In genomic region chr10:127521611-127522080, GRCm38 (mm10) we compare ENCODE assay signal across 7 mouse cellular contexts. TPM values are rescaled to one million over a fixed set of nuclear protein-coding genes. Genes with fewer than 3 reads are reported as not detected.
DNase-seq lines count a peak whose midpoint lies in the region; ATAC-seq and TF ChIP-seq lines count a peak whose summit lies in the region.

No protein-coding gene starts in this region.

- H3K27me3 ChIP-seq in testis, adult 2 months (ENCODE audit: control insufficient read depth, insufficient read depth, low read length): peaks cover 3% of the 10 kb centered on the region; the same call in 1 of the 2 replicates
- H3K27me3 ChIP-seq in embryonic facial prominence, embryonic 14.5 days (replicated peaks; ENCODE audit: control insufficient read depth, insufficient read depth, low read length): peaks cover 40% of the 10 kb centered on the region
- H3K27me3 ChIP-seq in limb, embryonic 13.5 days: peaks cover 55% of the 10 kb centered on the region
- H3K27me3 ChIP-seq in small intestine, adult 2 months (ENCODE audit: control insufficient read depth, insufficient read depth, low read length): peaks cover 26% of the 10 kb centered on the region

- WGBS in embryonic facial prominence, embryonic 14.5 days: 5% methylated on average over 12 of the region's 12 CpGs
- WGBS in limb, embryonic 13.5 days: 12% methylated on average over 12 of the region's 12 CpGs
- WGBS in small intestine, adult 2 months: 2% methylated on average over 12 of the region's 12 CpGs

- no peak overlapping the region for H3K27ac ChIP-seq in testis, adult 2 months (ENCODE audit: control insufficient read depth, insufficient read depth, low read depth, low read length)
- H3K27ac ChIP-seq in embryonic facial prominence, embryonic 14.5 days (replicated peaks; ENCODE audit: low read depth, low read length): no peak overlapping the region
- no peak overlapping the region for H3K27ac ChIP-seq in limb, embryonic 13.5 days
- no peak overlapping the region for H3K27ac ChIP-seq in small intestine, adult 2 months (ENCODE audit: insufficient read depth, low read depth, low read length)

- TF ChIP-seq POLR2A in testis, adult 2 months (IDR thresholded peaks at IDR 0.05; ENCODE audit: control insufficient read depth, low read depth, low read length): no peak
- TF ChIP-seq POLR2A in small intestine, adult 2 months (IDR thresholded peaks at IDR 0.05; ENCODE audit: low read depth, low read length): no peak

- peaks cover 19% of the 10 kb centered on the region for H3K4me1 ChIP-seq in testis, adult 2 months (ENCODE audit: control insufficient read depth, insufficient read depth, low read length)
- H3K4me1 ChIP-seq in embryonic facial prominence, embryonic 14.5 days (ENCODE audit: control insufficient read depth, insufficient read depth, low read length): peaks cover 34% of the 10 kb centered on the region
- peaks cover 46% of the 10 kb centered on the region for H3K4me1 ChIP-seq in limb, embryonic 13.5 days
- peaks cover 7% of the 10 kb centered on the region for H3K4me1 ChIP-seq in small intestine, adult 2 months (ENCODE audit: control insufficient read depth, insufficient read depth, insufficient read length, low read length)

- no peak for DNase-seq in testis, postnatal 10 days (ENCODE audit: low spot score)
- DNase-seq in embryonic facial prominence, embryonic 14.5 days (ENCODE audit: low spot score): no peak
- no peak for DNase-seq in urinary bladder, adult 2 months (ENCODE audit: low spot score)
- DNase-seq in kidney, adult 8-10 months: no peak

- peak overlapping the region; percentile 92 for H3K4me2 ChIP-seq in embryonic facial prominence, embryonic 14.5 days (ENCODE audit: low read depth, low read length)
- H3K4me2 ChIP-seq in limb, embryonic 13.5 days (replicated peaks): peak overlapping the region; percentile 90

- peak; percentile 4; the same call in 1 of the 2 replicates for ATAC-seq in embryonic facial prominence, embryonic 14.5 days (ENCODE audit: low read depth)
- ATAC-seq in limb, embryonic 13.5 days (ENCODE audit: low FRiP score, low read depth): no peak

- peak overlapping the region; percentile 66 for H3K9ac ChIP-seq in embryonic facial prominence, embryonic 14.5 days (ENCODE audit: low read depth, low read length)
- peak overlapping the region; percentile 72 for H3K9ac ChIP-seq in limb, embryonic 13.5 days

- no peaks in the 10 kb centered on the region for H3K36me3 ChIP-seq in testis, adult 2 months (ENCODE audit: control insufficient read depth, insufficient read depth, low read length)
- peaks cover 35% of the 10 kb centered on the region for H3K36me3 ChIP-seq in embryonic facial prominence, embryonic 14.5 days (ENCODE audit: control insufficient read depth, insufficient read depth, low read length)
- H3K36me3 ChIP-seq in limb, embryonic 13.5 days: peaks cover 37% of the 10 kb centered on the region
- peaks cover 10% of the 10 kb centered on the region for H3K36me3 ChIP-seq in small intestine, adult 2 months (ENCODE audit: control insufficient read depth, insufficient read depth, low read length)

- H3K4me3 ChIP-seq in testis, adult 2 months (ENCODE audit: control insufficient read depth, low read depth, low read length): peak overlapping the region; percentile 82
- peak overlapping the region; percentile 58 for H3K4me3 ChIP-seq in embryonic facial prominence, embryonic 14.5 days (ENCODE audit: low read depth, low read length)
- peak overlapping the region; percentile 60 for H3K4me3 ChIP-seq in limb, embryonic 13.5 days
- peak overlapping the region; percentile 79 for H3K4me3 ChIP-seq in small intestine, adult 2 months (ENCODE audit: low read depth, low read length)

- H3K9me3 ChIP-seq in embryonic facial prominence, embryonic 14.5 days (ENCODE audit: control insufficient read depth, low read length): no peaks in the 10 kb centered on the region
- no peaks in the 10 kb centered on the region for H3K9me3 ChIP-seq in limb, embryonic 13.5 days

- TF ChIP-seq CTCF in testis, adult 2 months (IDR thresholded peaks at IDR 0.05; ENCODE audit: control insufficient read depth, insufficient read depth, insufficient replicate concordance, low read depth, low read length): no peak
- TF ChIP-seq CTCF in small intestine, adult 2 months (IDR thresholded peaks at IDR 0.05; ENCODE audit: extremely low read depth, insufficient read length, insufficient replicate concordance, low read depth, low read length): no peak

RNA-seq across cellular contexts. Expression of gene Shmt2, which starts 0.6 kb away (rescaled TPM):
- polyA plus RNA-seq in testis, adult 2 months (2012; rRNA removed): 12.7 and 16.7 TPM in 2 replicates
- polyA plus RNA-seq in embryonic facial prominence, embryonic 14.5 days (2014; fragmentation: Nextera tagmentation; extraction: Ambion mirVana): 80.0 and 89.4 TPM in 2 replicates
- polyA plus RNA-seq in limb, embryonic 13.5 days (2015; fragmentation: Nextera tagmentation; extraction: Ambion mirVana): 97.4 and 98.1 TPM in 2 replicates
- polyA plus RNA-seq in small intestine, adult 2 months (2012; rRNA removed): 36.6 and 49.6 TPM in 2 replicates
- polyA plus RNA-seq in urinary bladder, adult 2 months (2012; rRNA removed): 58.7 and 63.9 TPM in 2 replicates

RNA-seq across cellular contexts. Expression of gene Ndufa4l2, which starts 6.9 kb away (rescaled TPM):
- 65.0 and 74.9 TPM in 2 replicates for polyA plus RNA-seq in testis, adult 2 months (2012; rRNA removed)
- 57.7 and 91.9 TPM in 2 replicates for polyA plus RNA-seq in embryonic facial prominence, embryonic 14.5 days (2014; fragmentation: Nextera tagmentation; extraction: Ambion mirVana)
- 8.7 and 10.1 TPM in 2 replicates for polyA plus RNA-seq in limb, embryonic 13.5 days (2015; fragmentation: Nextera tagmentation; extraction: Ambion mirVana)
- polyA plus RNA-seq in small intestine, adult 2 months (2012; rRNA removed): 3.8 and 5.6 TPM in 2 replicates
- 21.2 and 32.1 TPM in 2 replicates for polyA plus RNA-seq in urinary bladder, adult 2 months (2012; rRNA removed)

RNA-seq across cellular contexts. Expression of gene Nxph4, which starts 12.7 kb away (rescaled TPM):
- polyA plus RNA-seq in testis, adult 2 months (2012; rRNA removed): 0.36 and 0.51 TPM in 2 replicates
- polyA plus RNA-seq in embryonic facial prominence, embryonic 14.5 days (2014; fragmentation: Nextera tagmentation; extraction: Ambion mirVana): 5.2 and 6.1 TPM in 2 replicates
- 10.7 and 12.5 TPM in 2 replicates for polyA plus RNA-seq in limb, embryonic 13.5 days (2015; fragmentation: Nextera tagmentation; extraction: Ambion mirVana)
- polyA plus RNA-seq in small intestine, adult 2 months (2012; rRNA removed): 0.32 and 0.41 TPM in 2 replicates
- 0.04 and 0.07 TPM in 2 replicates for polyA plus RNA-seq in urinary bladder, adult 2 months (2012; rRNA removed)

RNA-seq across cellular contexts. Expression of gene Stac3, which starts 20.2 kb away (rescaled TPM):
- 0.97 and 1.0 TPM in 2 replicates for polyA plus RNA-seq in testis, adult 2 months (2012; rRNA removed)
- polyA plus RNA-seq in embryonic facial prominence, embryonic 14.5 days (2014; fragmentation: Nextera tagmentation; extraction: Ambion mirVana): 5.0 and 5.2 TPM in 2 replicates
- polyA plus RNA-seq in limb, embryonic 13.5 days (2015; fragmentation: Nextera tagmentation; extraction: Ambion mirVana): 20.8 and 20.9 TPM in 2 replicates
- polyA plus RNA-seq in small intestine, adult 2 months (2012; rRNA removed): 0.30 and 0.51 TPM in 2 replicates
- polyA plus RNA-seq in urinary bladder, adult 2 months (2012; rRNA removed): 2.3 and 4.3 TPM in 2 replicates
